Mouse (Mus musculus) limb, embryonic 12.5 days (tissue): ENCODE data around the gene Pdxdc1. TPM values are rescaled to one million over a fixed set of nuclear protein-coding genes. Genes with fewer than 3 reads are reported as not detected.
"Not testable (repeated sequence)": the region's sequence is repeated elsewhere in the genome, so short reads cannot be mapped to it uniquely, and the experiment has no call there.

Experiments
- ATAC-seq: fragments of 200-750 bp; cut with Nextera tagmentation; 2 replicates; pipeline ENCODE4 v1.8.0; 2017; ENCODE audit warnings: low read depth, moderate TSS enrichment; ENCODE audit not compliant: insufficient number of reproducible peaks, insufficient read depth, low FRiP score, low TSS enrichment
- H3K27ac ChIP-seq: fragments of 300-500 bp; sonication (generic); 2 replicates; pipeline ENCODE4 v1.5.1; 2016; ENCODE audit warnings: mild to moderate bottlenecking, moderate library complexity
- H3K27me3 ChIP-seq: fragments of 300-500 bp; sonication (generic); 2 replicates; pipeline ENCODE4 v1.6.1; 2016; ENCODE audit warnings: mild to moderate bottlenecking, moderate library complexity
- H3K36me3 ChIP-seq: fragments of 300-500 bp; sonication (generic); 2 replicates; pipeline ENCODE4 v1.6.1; 2016; ENCODE audit warnings: mild to moderate bottlenecking, moderate library complexity
- H3K4me1 ChIP-seq: fragments of 300-500 bp; sonication (generic); replicated peaks from 2 replicates; pipeline ENCODE4 v1.6.1; 2016
- H3K4me2 ChIP-seq: fragments of 300-500 bp; sonication (generic); 2 replicates; pipeline ENCODE4 v1.6.1; 2016; ENCODE audit warnings: mild to moderate bottlenecking, moderate library complexity
- H3K4me3 ChIP-seq: fragments of 300-500 bp; sonication (generic); replicated peaks from 2 replicates; pipeline ENCODE4 v1.5.1; 2016; ENCODE audit warnings: mild to moderate bottlenecking
- H3K9ac ChIP-seq: fragments of 300-500 bp; sonication (generic); replicated peaks from 2 replicates; pipeline ENCODE4 v1.6.1; 2016; ENCODE audit warnings: mild to moderate bottlenecking, moderate library complexity
- H3K9me3 ChIP-seq: fragments of 300-500 bp; sonication (generic); 2 replicates; pipeline ENCODE4 v1.6.1; 2016; ENCODE audit warnings: mild to moderate bottlenecking, moderate library complexity
- WGBS: fragments of 180-500 bp; shearing (Covaris S2); methylation state at CpG from one replicate; pipeline ENCODE4 v1.1.7; 2016; 5-methylcytosine and 5-hydroxymethylcytosine counted together
- polyA plus RNA-seq: library from polyadenylated mRNA; unstranded; fragments of >200 nt; fragmentation: Nextera tagmentation; extraction: Ambion mirVana; gene quantifications from 2 replicates; pipeline ENCODE4 v1.2.1, GENCODE M21; 2016

The Pdxdc1 gene
- polyA plus RNA-seq = 97.9 and 100 TPM in 2 replicates

GRCm38 (mm10) chr16:13902888-13903483 lies at the start of gene Pdxdc1, which contains the start of gene Mpv17l:
TSS of gene Pdxdc1 (minus strand) at chr16:13903131.
TSS of gene Mpv17l (plus strand) at chr16:13903161.
- peak; percentile 98 for ATAC-seq
- H3K4me1 ChIP-seq = peaks cover 10% of the 10 kb centered on the region
- peak within 1 kb of the TSS; percentile 89 for H3K4me3 ChIP-seq
- under 1% methylated on average over 57 of the region's 57 CpGs for WGBS
- H3K9me3 ChIP-seq = no peaks in the 10 kb centered on the region
- H3K27ac ChIP-seq = peak within 1 kb of the TSS; percentile 84
- H3K36me3 ChIP-seq = no peaks in the 10 kb centered on the region
- no peaks in the 10 kb centered on the region for H3K27me3 ChIP-seq
- H3K9ac ChIP-seq = peak within 1 kb of the TSS; percentile 84
- peak within 1 kb of the TSS; percentile 74 for H3K4me2 ChIP-seq

GRCm38 (mm10) chr16:13951245-13951644 lies 48.3 kb upstream of the Pdxdc1 start:
- no peaks in the 10 kb centered on the region for H3K27me3 ChIP-seq
- no peaks in the 10 kb centered on the region for H3K36me3 ChIP-seq
- H3K9ac ChIP-seq = no peak overlapping the region
- no peak overlapping the region for H3K4me2 ChIP-seq
- ATAC-seq = no peak
- H3K27ac ChIP-seq = no peak overlapping the region
- no peak overlapping the region for H3K4me3 ChIP-seq
- no peaks in the 10 kb centered on the region for H3K9me3 ChIP-seq
- no peaks in the 10 kb centered on the region for H3K4me1 ChIP-seq
- WGBS = 78% methylated on average over 3 of the region's 3 CpGs

GRCm38 (mm10) chr16:13946306-13946705 lies 43.4 kb upstream of the Pdxdc1 start:
- 77% methylated on average over 1 of the region's 1 CpGs for WGBS
- Histone ChIP-seq H3K36me3 (no peaks in the 10 kb centered on the region), H3K9me3 (no peaks in the 10 kb centered on the region), H3K4me2 (no peak overlapping the region), H3K9ac (no peak overlapping the region), H3K4me1 (0 out of 2 replicates have a peak, but pooled peaks cover 2% of the 10 kb centered on the region), H3K4me3 (no peak overlapping the region), H3K27ac (no peak overlapping the region), H3K27me3 (peaks cover 7% of the 10 kb centered on the region)
- no peak for ATAC-seq

DNA sequence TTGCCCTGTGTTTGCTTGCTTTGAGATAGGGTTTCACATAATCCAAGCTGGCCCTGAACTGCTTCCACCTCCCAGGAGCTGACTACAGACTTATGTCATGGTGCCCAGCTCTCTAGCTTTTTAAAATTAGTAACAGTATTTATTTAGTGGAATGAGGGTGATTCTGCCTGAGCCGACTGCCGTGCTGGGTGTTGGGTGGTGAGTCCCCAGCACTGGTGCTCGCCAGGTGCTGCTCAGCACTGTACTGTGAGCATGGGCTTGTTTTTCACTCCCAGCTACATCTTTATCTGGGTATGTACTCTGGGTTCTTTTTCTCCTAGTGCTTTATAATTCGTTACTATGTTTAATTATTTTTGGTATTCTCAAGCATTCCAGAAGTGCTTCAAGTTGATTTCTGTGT lies 42.2 kb upstream of the Pdxdc1 start:
- H3K27me3 ChIP-seq = peaks cover 19% of the 10 kb centered on the region
- H3K9ac ChIP-seq = no peak overlapping the region
- 0 out of 2 replicates have a peak, but pooled peaks cover 8% of the 10 kb centered on the region for H3K4me1 ChIP-seq
- WGBS = 71% methylated on average over 4 of the region's 4 CpGs
- ATAC-seq = no peak
- H3K27ac ChIP-seq = no peak overlapping the region
- H3K9me3 ChIP-seq = no peaks in the 10 kb centered on the region
- H3K4me2 ChIP-seq = no peak overlapping the region
- no peaks in the 10 kb centered on the region for H3K36me3 ChIP-seq
- no peak overlapping the region for H3K4me3 ChIP-seq

DNA sequence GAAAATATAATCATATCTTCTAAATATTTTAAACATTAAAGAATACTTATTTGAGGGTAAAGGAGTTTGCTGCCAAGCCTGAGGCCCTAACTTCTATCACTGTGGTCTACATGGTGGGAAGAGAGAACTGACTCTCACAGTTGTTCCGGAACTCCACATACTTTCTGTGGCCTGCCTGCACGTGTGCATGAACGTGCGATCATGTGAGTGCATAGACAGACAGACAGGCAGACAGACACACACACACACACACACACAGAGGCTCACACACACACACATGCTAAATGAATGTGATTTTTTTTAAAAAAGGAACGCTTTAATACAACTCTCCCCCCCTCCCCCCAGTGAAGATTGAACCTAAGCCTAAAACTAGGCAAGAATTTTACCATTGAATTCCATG lies 41.8 kb upstream of the Pdxdc1 start:
- no peaks in the 10 kb centered on the region for H3K36me3 ChIP-seq
- H3K9me3 ChIP-seq = no peaks in the 10 kb centered on the region
- no peak overlapping the region for H3K27ac ChIP-seq
- no peak overlapping the region for H3K9ac ChIP-seq
- H3K27me3 ChIP-seq = peaks cover 21% of the 10 kb centered on the region
- H3K4me1 ChIP-seq = 0 out of 2 replicates have a peak, but pooled peaks cover 8% of the 10 kb centered on the region
- H3K4me2 ChIP-seq = no peak overlapping the region
- no peak for ATAC-seq
- WGBS = 73% methylated on average over 5 of the region's 5 CpGs
- no peak overlapping the region for H3K4me3 ChIP-seq

GRCm38 (mm10) chr16:13944178-13944577 lies 41.2 kb upstream of the Pdxdc1 start:
- 0 out of 2 replicates have a peak, but pooled peaks cover 8% of the 10 kb centered on the region for H3K4me1 ChIP-seq
- no peak for ATAC-seq
- H3K9ac ChIP-seq = no peak overlapping the region
- H3K27me3 ChIP-seq = peaks cover 24% of the 10 kb centered on the region
- no peak overlapping the region for H3K4me2 ChIP-seq
- 50% methylated on average over 4 of the region's 4 CpGs for WGBS
- H3K27ac ChIP-seq = no peak overlapping the region
- no peaks in the 10 kb centered on the region for H3K9me3 ChIP-seq
- no peaks in the 10 kb centered on the region for H3K36me3 ChIP-seq
- H3K4me3 ChIP-seq = no peak overlapping the region

GRCm38 (mm10) chr16:13940847-13941395 lies 38.0 kb upstream of the Pdxdc1 start:
- Histone ChIP-seq H3K9me3 (no peaks in the 10 kb centered on the region), H3K27me3 (peaks cover 24% of the 10 kb centered on the region), H3K4me1 (0 out of 2 replicates have a peak, but pooled peaks cover 8% of the 10 kb centered on the region), H3K27ac (no peak overlapping the region), H3K4me3 (peak overlapping the region; percentile 61), H3K36me3 (no peaks in the 10 kb centered on the region), H3K9ac (peak overlapping the region; percentile 70), H3K4me2 (peak overlapping the region; percentile 99)
- 3% methylated on average over 34 of the region's 34 CpGs for WGBS
- peak; percentile 76 for ATAC-seq

GRCm38 (mm10) chr16:13940139-13940846 lies 37.4 kb upstream of the Pdxdc1 start:
- Histone ChIP-seq H3K4me3 (peak overlapping the region; percentile 61), H3K27me3 (peaks cover 24% of the 10 kb centered on the region), H3K9ac (peak overlapping the region; percentile 70), H3K36me3 (no peaks in the 10 kb centered on the region), H3K4me2 (peak overlapping the region; percentile 99), H3K9me3 (no peaks in the 10 kb centered on the region), H3K27ac (no peak overlapping the region), H3K4me1 (0 out of 2 replicates have a peak, but pooled peaks cover 8% of the 10 kb centered on the region)
- ATAC-seq = peak; percentile 91
- whole genome bisulfite sequencing = 5% methylated on average over 28 of the region's 28 CpGs

DNA sequence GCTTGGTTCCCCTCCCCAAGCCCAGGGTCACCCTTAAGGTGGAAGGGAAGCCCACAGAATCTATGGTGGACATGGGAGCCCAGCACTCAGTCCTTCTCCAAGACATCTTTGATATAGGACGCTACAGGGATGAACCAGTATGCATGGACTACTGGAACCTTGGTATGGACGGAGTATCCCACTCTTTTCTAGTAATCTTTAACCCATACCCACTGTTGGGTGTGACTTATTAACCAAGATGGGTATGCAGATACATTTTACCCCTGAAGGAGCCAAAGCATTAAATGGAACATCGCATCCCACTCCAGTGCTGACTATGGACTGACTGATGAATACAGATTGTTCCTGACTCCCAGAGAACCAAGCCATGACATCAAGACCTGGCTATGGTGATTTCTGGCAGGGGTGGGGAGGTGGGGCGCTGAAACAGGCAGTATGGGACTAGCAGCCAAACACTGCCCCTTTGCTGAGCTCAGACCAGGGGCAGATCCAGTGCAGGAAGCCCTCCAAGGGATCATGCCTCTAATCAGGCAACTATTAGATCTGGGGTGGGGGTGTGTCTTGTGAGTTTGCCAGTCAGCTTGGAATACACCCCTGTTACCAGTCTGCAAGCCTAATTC lies 24.6 kb upstream of the Pdxdc1 start:
- Histone ChIP-seq H3K4me1 (no peaks in the 10 kb centered on the region), H3K27me3 (no peaks in the 10 kb centered on the region), H3K4me2 (no peak overlapping the region), H3K36me3 (no peaks in the 10 kb centered on the region), H3K9ac (no peak overlapping the region), H3K4me3 (no peak overlapping the region), H3K9me3 (no peaks in the 10 kb centered on the region), H3K27ac (no peak overlapping the region)
- 88% methylated on average over 4 of the region's 4 CpGs for WGBS
- ATAC-seq = no peak

- H3K4me2 ChIP-seq, H3K9ac ChIP-seq, H3K4me3 ChIP-seq, ATAC-seq, H3K27me3 ChIP-seq, H3K4me1 ChIP-seq, H3K27ac ChIP-seq, H3K36me3 ChIP-seq, H3K9me3 ChIP-seq: not testable (repeated sequence)
- 87% methylated on average over 5 of the region's 5 CpGs for WGBS
Observed at GRCm38 (mm10) chr16:13922966-13923365, 20.0 kb upstream of the Pdxdc1 start.

DNA sequence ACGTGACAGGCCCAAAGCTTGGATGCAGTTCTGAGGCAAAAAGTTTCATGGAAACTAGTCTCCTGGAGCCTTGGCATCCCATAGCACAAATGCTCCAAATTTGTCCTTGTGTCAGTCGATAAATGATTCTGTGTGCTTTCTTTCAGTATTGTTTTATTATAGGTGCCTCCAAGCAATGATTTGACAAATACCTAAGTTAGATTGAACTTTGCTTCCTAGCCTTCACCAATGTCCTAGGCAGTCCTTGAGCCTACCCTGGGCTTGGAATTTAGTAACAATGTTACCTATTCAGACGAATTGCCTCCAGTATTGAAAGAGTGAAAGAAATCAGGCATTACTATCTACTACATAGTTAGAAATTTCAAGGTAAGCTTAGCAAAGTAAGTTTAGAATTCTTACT lies 19.6 kb upstream of the Pdxdc1 start:
- H3K4me2 ChIP-seq, H3K4me1 ChIP-seq, ATAC-seq, H3K36me3 ChIP-seq, H3K27ac ChIP-seq, H3K9ac ChIP-seq, H3K4me3 ChIP-seq, H3K27me3 ChIP-seq: not testable (repeated sequence)
- WGBS = 85% methylated on average over 3 of the region's 3 CpGs
- peaks cover 10% of the 10 kb centered on the region; the same call in 1 of the 2 replicates for H3K9me3 ChIP-seq
